Mouse (Mus musculus): ENCODE measurements around the gene Lhx5.

DNA sequence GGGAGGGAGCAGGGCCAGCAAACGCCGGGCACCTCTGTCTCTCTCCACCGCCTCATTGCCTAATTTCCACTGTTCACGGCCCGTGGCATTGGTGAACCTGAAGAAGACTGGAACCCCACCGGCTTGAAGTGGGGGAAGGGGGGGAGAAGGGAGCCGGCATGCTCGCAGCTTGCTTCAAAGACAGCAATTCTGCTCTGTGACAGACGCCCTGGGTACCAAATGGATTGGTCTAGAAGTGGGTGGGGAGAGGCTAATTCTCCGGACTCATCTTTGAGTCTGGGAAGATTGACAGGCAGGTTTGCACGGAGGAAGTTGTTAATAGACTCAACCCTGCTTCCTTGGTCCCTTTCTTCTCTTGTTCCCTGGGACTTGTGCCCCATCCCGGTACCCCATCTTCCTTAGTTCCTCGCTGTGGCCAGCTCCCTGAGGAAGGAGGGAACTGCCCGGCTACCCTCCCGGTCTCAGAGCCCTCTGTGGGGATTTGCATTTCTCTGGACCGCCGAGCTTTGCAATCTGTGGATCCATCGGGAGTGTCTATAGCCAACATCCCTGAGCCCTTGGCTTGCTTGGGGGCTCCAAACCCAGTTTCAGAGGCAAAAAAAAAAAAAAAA, 5.5 kb downstream of the Lhx5 start:
- TF ChIP-seq GATA1 (IDR thresholded peaks at IDR 0.05; ENCODE audit: borderline replicate concordance, low read length) (no peak), FLI1 (IDR thresholded peaks at IDR 0.05; ENCODE audit: low read length) (no peak)
